Mouse (Mus musculus) G1E (cell line): ENCODE measurements around the gene Chchd10. TPM values are rescaled to one million over a fixed set of nuclear protein-coding genes. Genes with fewer than 3 reads are reported as not detected.

Experiments used
- ATAC-seq: 2 replicates; pipeline ENCODE4 v1.8.0; 2016; ENCODE audit warnings: mild to moderate bottlenecking; ENCODE audit not compliant: insufficient number of reproducible peaks, poor library complexity, low FRiP score, severe bottlenecking; ENCODE audit errors: extremely low read depth
- DNase-seq: peaks from one replicate; pipeline ENCODE4 v3.0.0; 2012; ENCODE audit warnings: low spot score
- H3K27me3 ChIP-seq: 2 replicates; pipeline ENCODE4 v1.6.1; 2012; ENCODE audit warnings: mild to moderate bottlenecking, low read length, inconsistent platforms; ENCODE audit not compliant: insufficient read depth
- H3K36me3 ChIP-seq: replicated peaks from 2 replicates; pipeline ENCODE3; 2012; ENCODE audit warnings: mild to moderate bottlenecking, inconsistent platforms
- H3K4me1 ChIP-seq: 2 replicates; pipeline ENCODE4 v1.6.1; 2012; ENCODE audit warnings: low read depth, low read length, inconsistent platforms, mixed read lengths; ENCODE audit not compliant: insufficient read depth
- H3K4me3 ChIP-seq: 2 replicates; pipeline ENCODE4 v1.5.1; 2012; ENCODE audit warnings: low read depth, mild to moderate bottlenecking, inconsistent platforms, low read length, moderate library complexity, mixed read lengths
- H3K9me3 ChIP-seq: replicated peaks from 2 replicates; pipeline ENCODE4 v1.6.1; 2012; ENCODE audit warnings: inconsistent platforms
- CTCF ChIP-seq: IDR thresholded peaks from 2 replicates; pipeline ENCODE4 v1.5.1; 2012; ENCODE audit warnings: low read depth, low read length, inconsistent platforms, mixed read lengths
- GATA1 ChIP-seq: IDR thresholded peaks from 2 replicates; pipeline ENCODE4 v1.6.1; 2012; ENCODE audit warnings: borderline replicate concordance, low read length, inconsistent platforms, mixed read lengths
- GATA2 ChIP-seq: IDR thresholded peaks from 2 replicates; pipeline ENCODE4 v1.6.1; 2012; ENCODE audit warnings: low read depth, low read length, inconsistent platforms, borderline replicate concordance
- POLR2AphosphoS5 ChIP-seq: IDR thresholded peaks from 2 replicates; pipeline ENCODE4 v1.6.1; 2012; ENCODE audit warnings: low read depth, low read length, inconsistent platforms; ENCODE audit not compliant: insufficient replicate concordance
- TAL1 ChIP-seq: conservative IDR thresholded peaks from 2 replicates; pipeline ENCODE4 v1.6.1; 2012; ENCODE audit warnings: low read depth, low read length, inconsistent platforms, mixed read lengths
- polyA plus RNA-seq: library from polyadenylated mRNA; stranded (reverse); fragments of >175 nt; gene quantifications from 2 replicates; pipeline ENCODE4 v1.2.3, GENCODE M21; 2012
- total RNA-seq, 2 experiments: library from RNA; stranded (forward) in 1 of 2; stranded (reverse) in 1 of 2; fragments of 200-1000 nt in 1 of 2; fragments of >200 nt in 1 of 2; fragmentation: Nextera tagmentation in 1 of 2; gene quantifications; 2 replicates each; pipeline ENCODE4 v1.2.3; 2014 to 2017

The Chchd10 gene
- total and polyA plus RNA-seq, 3 experiments: 96.3 to 376 (median 135) TPM

GRCm38 (mm10) chr10:75910698-75911097 is 22.2 kb upstream of the Chchd10 start:
- no peak for ATAC-seq
- Histone ChIP-seq H3K4me3 (no peak overlapping the region), H3K4me1 (peaks cover 3% of the 10 kb centered on the region; the same call in 1 of the 2 replicates), H3K36me3 (peaks cover 89% of the 10 kb centered on the region), H3K9me3 (no peaks in the 10 kb centered on the region), H3K27me3 (no peaks in the 10 kb centered on the region)
- no peak for TF ChIP-seq GATA2
- no peak for TF ChIP-seq GATA1
- no peak for DNase-seq

GRCm38 (mm10) chr10:75913013-75913589 is 19.8 kb upstream of the Chchd10 start:
- Histone ChIP-seq H3K4me1 (0 out of 2 replicates have a peak, but pooled peaks cover 2% of the 10 kb centered on the region), H3K4me3 (no peak overlapping the region), H3K27me3 (no peaks in the 10 kb centered on the region), H3K36me3 (peaks cover 87% of the 10 kb centered on the region), H3K9me3 (no peaks in the 10 kb centered on the region)
- ATAC-seq (no peak), DNase-seq (no peak)
- TF ChIP-seq TAL1: no peak
- no peak for TF ChIP-seq GATA2
- no peak for TF ChIP-seq POLR2AphosphoS5
- TF ChIP-seq CTCF: no peak
- TF ChIP-seq GATA1: no peak

- Histone ChIP-seq H3K27me3 (no peaks in the 10 kb centered on the region), H3K4me3 (no peak overlapping the region), H3K36me3 (peaks cover 86% of the 10 kb centered on the region), H3K9me3 (no peaks in the 10 kb centered on the region), H3K4me1 (peaks cover 16% of the 10 kb centered on the region)
- no peak for ATAC-seq
- TF ChIP-seq TAL1 (no peak), POLR2AphosphoS5 (no peak), GATA1 (no peak), GATA2 (no peak), CTCF (no peak)
- DNase-seq: no peak
These were observed 17.4 kb upstream of the Chchd10 start for GRCm38 (mm10) chr10:75915557-75915956.

- Histone ChIP-seq H3K27me3 (no peaks in the 10 kb centered on the region), H3K4me1 (peaks cover 22% of the 10 kb centered on the region), H3K36me3 (peaks cover 73% of the 10 kb centered on the region), H3K4me3 (no peak overlapping the region), H3K9me3 (no peaks in the 10 kb centered on the region)
- no peak for ATAC-seq
- TF ChIP-seq CTCF (no peak), POLR2AphosphoS5 (no peak), GATA1 (no peak), GATA2 (no peak), TAL1 (no peak)
- DNase-seq: no peak
These were observed 16.1 kb upstream of the Chchd10 start for GRCm38 (mm10) chr10:75916840-75917239.

- no peak for TF ChIP-seq TAL1
- no peak for TF ChIP-seq CTCF
- ATAC-seq: no peak
- no peaks in the 10 kb centered on the region for H3K9me3 ChIP-seq
- no peak overlapping the region for H3K4me3 ChIP-seq
- no peak for DNase-seq
- H3K36me3 ChIP-seq: peaks cover 62% of the 10 kb centered on the region
- no peaks in the 10 kb centered on the region for H3K27me3 ChIP-seq
- peaks cover 36% of the 10 kb centered on the region for H3K4me1 ChIP-seq
These were observed 13.9 kb upstream of the Chchd10 start for GRCm38 (mm10) chr10:75919026-75919425.

GRCm38 (mm10) chr10:75921026-75921725 is 11.8 kb upstream of the Chchd10 start, which contains the start of gene Smarcb1:
TSS of gene Smarcb1 (minus strand) at chr10:75921617.
- TF ChIP-seq GATA1: no peak
- no peak for TF ChIP-seq CTCF
- TF ChIP-seq POLR2AphosphoS5: no peak
- TF ChIP-seq GATA2: no peak
- no peak for TF ChIP-seq TAL1
- Histone ChIP-seq H3K36me3 (peaks cover 50% of the 10 kb centered on the region), H3K4me3 (peak within 1 kb of the TSS; percentile 87)

More at GRCm38 (mm10) chr10:75921026-75921725, 11.8 kb upstream of the Chchd10 start, which contains the start of gene Smarcb1:
- no peaks in the 10 kb centered on the region for H3K9me3 ChIP-seq
- DNase-seq (peak; percentile 85), ATAC-seq (peak; percentile 62)
- H3K27me3 ChIP-seq: peaks cover 6% of the 10 kb centered on the region; the same call in 1 of the 2 replicates
- H3K4me1 ChIP-seq: peaks cover 36% of the 10 kb centered on the region
